Mouse (Mus musculus) forebrain, embryonic 14.5 days (tissue): Measurements from ENCODE around the gene Slc2a6. TPM values are rescaled to one million over a fixed set of nuclear protein-coding genes. Genes with fewer than 3 reads are reported as not detected.
A peak's percentile ranks its signal among the peaks of the same experiment; 100 is the strongest.

Source experiments
- ATAC-seq: fragments of 200-750 bp; cut with Nextera tagmentation; 2 replicates; pipeline ENCODE4 v1.8.0; 2017; ENCODE audit warnings: mild to moderate bottlenecking, moderate library complexity
- DNase-seq: peaks from one replicate; pipeline ENCODE4 v3.0.0-alpha.2; 2015; ENCODE audit warnings: low spot score
- H3K27ac ChIP-seq: fragments of 300-500 bp; sonication (generic); 2 replicates; pipeline ENCODE4 v1.5.1; 2014; ENCODE audit warnings: low read depth, mild to moderate bottlenecking, control low read depth, low read length, moderate library complexity
- H3K27me3 ChIP-seq: fragments of 300-500 bp; sonication (generic); replicated peaks from 2 replicates; pipeline ENCODE4 v1.6.1; 2014; ENCODE audit warnings: low read length, control low read depth, mixed read lengths; ENCODE audit not compliant: control insufficient read depth, insufficient read depth
- H3K36me3 ChIP-seq: fragments of 300-500 bp; sonication (generic); 2 replicates; pipeline ENCODE4 v1.6.1; 2014; ENCODE audit warnings: low read length, control low read depth; ENCODE audit not compliant: control insufficient read depth, insufficient read depth
- H3K4me1 ChIP-seq: fragments of 300-500 bp; sonication (generic); 2 replicates; pipeline ENCODE4 v1.6.1; 2014; ENCODE audit warnings: antibody characterized with exemption, low read length, control low read depth; ENCODE audit not compliant: control insufficient read depth, insufficient read depth
- H3K4me2 ChIP-seq: fragments of 300-500 bp; sonication (generic); 2 replicates; pipeline ENCODE4 v1.6.1; 2014; ENCODE audit warnings: mild to moderate bottlenecking, control low read depth, low read length
- H3K4me3 ChIP-seq: fragments of 300-500 bp; sonication (generic); 2 replicates; pipeline ENCODE4 v1.5.1; 2014; ENCODE audit warnings: low read depth, low read length, control low read depth
- H3K9ac ChIP-seq: fragments of 300-500 bp; sonication (generic); 2 replicates; pipeline ENCODE4 v1.6.1; 2014; ENCODE audit warnings: mild to moderate bottlenecking, low read length, control low read depth, moderate library complexity
- H3K9me3 ChIP-seq: fragments of 300-500 bp; sonication (generic); replicated peaks from 2 replicates; pipeline ENCODE4 v1.6.1; 2016; ENCODE audit warnings: low read length, control low read depth, mixed read lengths; ENCODE audit not compliant: control insufficient read depth
- WGBS: fragments of 180-500 bp; shearing (Covaris S2); extraction: QIAGEN DNeasy Blood & Tissue Kit; methylation state at CpG from one replicate; pipeline ENCODE4 v1.1.7; 2014; 5-methylcytosine and 5-hydroxymethylcytosine counted together
- polyA plus RNA-seq: library from polyadenylated mRNA; unstranded; fragments of >200 nt; fragmentation: Nextera tagmentation; extraction: Ambion mirVana; gene quantifications from 2 replicates; pipeline ENCODE4 v1.2.1, GENCODE M21; 2014

Slc2a6 gene
- polyA plus RNA-seq, 1 experiment from 2014 or later, result 3.4 TPM

DNA sequence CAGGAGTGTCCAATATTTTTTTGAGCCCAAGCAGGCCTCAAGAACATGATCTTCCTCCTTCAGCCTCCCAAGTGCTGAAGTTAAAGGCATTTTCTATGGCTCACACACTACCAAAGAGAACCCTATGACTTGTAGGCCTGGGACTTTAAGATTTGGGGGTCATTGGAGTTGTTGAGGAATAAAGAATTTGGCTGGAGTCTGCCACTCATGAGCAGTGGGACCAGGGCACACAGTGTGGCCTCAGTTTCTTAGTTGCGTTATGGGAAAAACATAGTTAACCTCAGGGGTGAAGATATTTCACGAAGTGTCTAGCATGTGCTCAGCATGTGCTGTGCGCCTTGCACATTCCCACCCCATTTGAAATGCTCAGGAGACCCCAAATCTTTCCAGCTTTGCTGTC, 1.5 kb downstream of the Slc2a6 start:
- Histone ChIP-seq H3K9me3 (no peaks in the 10 kb centered on the region), H3K4me1 (no peaks in the 10 kb centered on the region), H3K27me3 (no peaks in the 10 kb centered on the region), H3K36me3 (0 out of 2 replicates have a peak, but pooled peaks cover 4% of the 10 kb centered on the region), H3K4me2 (no peak overlapping the region), H3K27ac (no peak overlapping the region), H3K4me3 (no peak overlapping the region), H3K9ac (no peak overlapping the region)
- DNase-seq (no peak), ATAC-seq (no peak)
- 93% methylated on average over 3 of the region's 3 CpGs for WGBS

GRCm38 (mm10) chr2:27025545-27025944, 2.3 kb downstream of the Slc2a6 start:
- Histone ChIP-seq H3K4me1 (no peaks in the 10 kb centered on the region), H3K4me2 (no peak overlapping the region), H3K27ac (no peak overlapping the region), H3K4me3 (no peak overlapping the region), H3K9ac (no peak overlapping the region), H3K9me3 (no peaks in the 10 kb centered on the region), H3K27me3 (no peaks in the 10 kb centered on the region), H3K36me3 (0 out of 2 replicates have a peak, but pooled peaks cover 7% of the 10 kb centered on the region)
- DNase-seq (no peak), ATAC-seq (no peak)
- 86% methylated on average over 3 of the region's 3 CpGs for WGBS

DNA sequence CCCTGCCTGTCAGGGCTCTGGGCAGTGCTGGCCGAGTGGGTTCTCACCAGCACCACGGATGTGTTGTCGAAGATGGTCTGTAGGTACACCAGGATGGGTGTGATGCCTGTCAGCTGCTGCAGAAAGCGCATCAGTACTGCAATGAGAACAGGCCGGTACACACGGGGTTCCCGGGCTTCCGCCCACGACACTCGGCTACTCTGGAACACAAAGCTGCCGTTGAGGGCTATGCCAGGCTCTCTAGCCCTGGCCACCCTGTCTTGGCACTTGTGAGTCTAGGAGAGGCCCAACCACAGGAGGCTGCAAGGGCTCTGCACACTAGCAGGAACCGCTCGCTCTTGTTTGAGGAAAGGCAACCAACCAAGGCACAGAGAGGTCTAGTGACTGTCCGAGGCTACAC, 3.7 kb downstream of the Slc2a6 start:
- Histone ChIP-seq H3K27ac (no peak overlapping the region), H3K9ac (no peak overlapping the region), H3K9me3 (no peaks in the 10 kb centered on the region), H3K4me2 (no peak overlapping the region), H3K4me3 (no peak overlapping the region), H3K27me3 (no peaks in the 10 kb centered on the region), H3K4me1 (no peaks in the 10 kb centered on the region), H3K36me3 (peaks cover 18% of the 10 kb centered on the region)
- no peak for ATAC-seq
- WGBS, result 84% methylated on average over 14 of the region's 14 CpGs
- no peak for DNase-seq

- Histone ChIP-seq H3K9me3 (no peaks in the 10 kb centered on the region), H3K27me3 (no peaks in the 10 kb centered on the region), H3K4me3 (no peak overlapping the region), H3K4me2 (no peak overlapping the region), H3K4me1 (no peaks in the 10 kb centered on the region), H3K36me3 (peaks cover 33% of the 10 kb centered on the region), H3K27ac (no peak overlapping the region), H3K9ac (no peak overlapping the region)
- WGBS, result 79% methylated on average over 6 of the region's 6 CpGs
- no peak for DNase-seq
- no peak for ATAC-seq
Measured at GRCm38 (mm10) chr2:27022612-27023011, 5.2 kb downstream of the Slc2a6 start.

GRCm38 (mm10) chr2:27021103-27021502, 6.7 kb downstream of the Slc2a6 start:
- H3K4me1 ChIP-seq, result no peaks in the 10 kb centered on the region
- no peak overlapping the region for H3K27ac ChIP-seq
- H3K9me3 ChIP-seq, result no peaks in the 10 kb centered on the region
- H3K4me3 ChIP-seq, result no peak overlapping the region
- H3K9ac ChIP-seq, result no peak overlapping the region
- DNase-seq (no peak), ATAC-seq (no peak)
- 84% methylated on average over 1 of the region's 1 CpGs for WGBS
- H3K4me2 ChIP-seq, result no peak overlapping the region
- peaks cover 48% of the 10 kb centered on the region for H3K36me3 ChIP-seq
- no peaks in the 10 kb centered on the region for H3K27me3 ChIP-seq

DNA sequence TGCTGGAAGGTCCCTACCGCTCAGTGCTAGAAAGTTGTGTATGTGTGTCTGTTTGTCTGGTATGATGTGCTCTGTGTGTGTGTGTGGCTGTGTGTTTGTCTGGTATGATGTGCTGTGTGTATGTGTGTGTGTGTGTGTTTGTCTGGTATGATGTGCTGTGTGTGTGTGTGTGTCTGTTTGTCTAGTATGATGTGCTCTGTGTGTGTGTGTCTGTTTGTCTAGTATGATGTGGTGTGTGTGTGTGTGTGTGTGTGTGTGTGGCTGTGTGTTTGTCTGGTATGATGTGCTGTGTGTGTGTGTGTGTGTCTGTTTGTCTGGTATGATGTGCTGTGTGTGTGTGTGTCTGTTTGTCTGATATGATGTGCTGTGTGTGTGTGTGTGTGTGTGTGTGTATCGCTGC, 8.3 kb downstream of the Slc2a6 start:
- H3K27ac ChIP-seq, result no peak overlapping the region
- H3K27me3 ChIP-seq, result no peaks in the 10 kb centered on the region
- ATAC-seq (no peak), DNase-seq (no peak)
- no peak overlapping the region for H3K4me3 ChIP-seq
- no peak overlapping the region for H3K4me2 ChIP-seq
- no peak overlapping the region for H3K9ac ChIP-seq
- WGBS, result 87% methylated on average over 2 of the region's 2 CpGs
- peaks cover 64% of the 10 kb centered on the region for H3K36me3 ChIP-seq
- H3K9me3 ChIP-seq, result no peaks in the 10 kb centered on the region
- no peaks in the 10 kb centered on the region for H3K4me1 ChIP-seq

GRCm38 (mm10) chr2:27017802-27018201, 10.0 kb downstream of the Slc2a6 start:
- ATAC-seq, result peak; percentile 57; the same call in 1 of the 2 replicates
- WGBS, result 57% methylated on average over 5 of the region's 5 CpGs

GRCm38 (mm10) chr2:27009714-27010244, 18.0 kb downstream of the Slc2a6 start, which contains the start of gene Cacfd1:
Cacfd1 (plus strand) TSS chr2:27009926.
- H3K27me3 ChIP-seq, result no peaks in the 10 kb centered on the region
- peak within 1 kb of the TSS; percentile 82 for H3K27ac ChIP-seq
- DNase-seq, result peak; percentile 95
- peak within 1 kb of the TSS; percentile 95 for H3K9ac ChIP-seq
- peaks cover 18% of the 10 kb centered on the region for H3K4me1 ChIP-seq
- H3K9me3 ChIP-seq, result no peaks in the 10 kb centered on the region
- WGBS, result under 1% methylated on average over 41 of the region's 43 CpGs
- peak; percentile 97 for ATAC-seq
- H3K4me3 ChIP-seq, result peak within 1 kb of the TSS; percentile 79
- H3K4me2 ChIP-seq, result peak within 1 kb of the TSS; percentile 96
- peaks cover 15% of the 10 kb centered on the region for H3K36me3 ChIP-seq

More at GRCm38 (mm10) chr2:27017802-27018201, 10.0 kb downstream of the Slc2a6 start:
- peak; percentile 74 for DNase-seq
- Histone ChIP-seq H3K27me3 (no peaks in the 10 kb centered on the region), H3K27ac (no peak overlapping the region), H3K4me1 (no peaks in the 10 kb centered on the region), H3K9ac (no peak overlapping the region), H3K4me2 (no peak overlapping the region), H3K36me3 (peaks cover 77% of the 10 kb centered on the region), H3K9me3 (no peaks in the 10 kb centered on the region), H3K4me3 (no peak overlapping the region)

- WGBS, result 67% methylated on average over 7 of the region's 7 CpGs
- Histone ChIP-seq H3K4me2 (no peak overlapping the region), H3K36me3 (no peaks in the 10 kb centered on the region), H3K4me3 (no peak overlapping the region), H3K9me3 (no peaks in the 10 kb centered on the region), H3K27ac (no peak overlapping the region), H3K4me1 (peaks cover 18% of the 10 kb centered on the region), H3K27me3 (no peaks in the 10 kb centered on the region), H3K9ac (no peak overlapping the region)
- DNase-seq, result no peak
- ATAC-seq, result no peak
Measured at GRCm38 (mm10) chr2:27007701-27008100, 20.1 kb downstream of the Slc2a6 start.
